8 mouse cellular contexts compared by ENCODE assay signal in the genomic region with DNA sequence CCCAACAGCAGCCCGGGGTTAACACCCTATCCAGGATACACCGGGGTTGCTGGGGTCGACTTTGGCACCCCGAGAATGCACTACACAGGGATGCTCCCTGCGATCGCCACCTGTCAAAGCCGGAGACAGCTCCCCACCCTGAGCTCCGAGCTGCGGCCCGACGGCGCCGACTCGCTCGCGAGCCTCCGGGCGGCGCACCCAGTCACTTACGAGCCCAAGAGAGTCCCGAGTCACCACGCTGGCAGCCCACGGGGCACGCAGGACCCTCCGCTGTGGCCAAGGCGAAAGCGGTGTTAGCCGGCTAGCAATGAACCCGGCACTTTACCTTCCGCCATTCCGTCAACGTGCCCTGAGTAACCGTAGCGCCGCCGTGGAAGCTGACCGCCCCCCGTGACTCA. TPM values are rescaled to one million over a fixed set of nuclear protein-coding genes. Genes with fewer than 3 reads are reported as not detected.
A peak's percentile ranks its signal among the peaks of the same experiment; 100 is the strongest.
DNase-seq lines count a peak whose midpoint lies in the region; ATAC-seq and TF ChIP-seq lines count a peak whose summit lies in the region.

No protein-coding gene starts in this region.

- no peak for TF ChIP-seq CTCF in spleen, adult 2 months (IDR thresholded peaks at IDR 0.05; ENCODE audit: extremely low read depth, insufficient read depth, insufficient read length, insufficient replicate concordance)

- under 1% methylated on average over 38 of the region's 38 CpGs for WGBS in spleen, adult 2 months
- under 1% methylated on average over 38 of the region's 38 CpGs for WGBS in midbrain, embryonic 13.5 days

- peak overlapping the region; percentile 86 for H3K4me3 ChIP-seq in spleen, adult 2 months (ENCODE audit: extremely low read depth, insufficient read depth, insufficient read length)
- peak overlapping the region; percentile 99 for H3K4me3 ChIP-seq in midbrain, embryonic 13.5 days (replicated peaks)

- peak overlapping the region; percentile 95 for H3K9ac ChIP-seq in midbrain, embryonic 13.5 days (replicated peaks)

- peak; percentile 33 for DNase-seq in embryo, embryonic 10.5 days (ENCODE audit: low spot score)
- DNase-seq in embryo, embryonic 9.5 days (ENCODE audit: extremely low spot score): no peak
- DNase-seq in spleen, adult 2 months (ENCODE audit: low read depth in 1 of 2, low spot score in 2 of 2): no peak
- DNase-seq in spleen, postnatal 36 days (ENCODE audit: low spot score in 2 of 2): no peak
- no peak for DNase-seq in B cell, adult 2 months
- no peak for DNase-seq in thymus, postnatal 25 days

- peaks cover 7% of the 10 kb centered on the region for H3K4me1 ChIP-seq in spleen, adult 2 months (ENCODE audit: control insufficient read depth, insufficient read depth, insufficient read length)
- peaks cover 41% of the 10 kb centered on the region for H3K4me1 ChIP-seq in midbrain, embryonic 13.5 days (replicated peaks)

- no peaks in the 10 kb centered on the region for H3K9me3 ChIP-seq in midbrain, embryonic 13.5 days

- TF ChIP-seq POLR2A in spleen, adult 2 months (IDR thresholded peaks at IDR 0.05; ENCODE audit: low read depth, low read length): no peak

- H3K36me3 ChIP-seq in spleen, adult 2 months (ENCODE audit: control insufficient read depth, insufficient read depth, low read length): no peaks in the 10 kb centered on the region
- no peaks in the 10 kb centered on the region for H3K36me3 ChIP-seq in midbrain, embryonic 13.5 days

- H3K4me2 ChIP-seq in midbrain, embryonic 13.5 days (replicated peaks): peak overlapping the region; percentile 85

- peak; percentile 22 for ATAC-seq in inflammation-experienced regulatory T-cells, adult 6 months
- peak; percentile 81; the same call in 1 of the 2 replicates for ATAC-seq in midbrain, embryonic 13.5 days

- H3K27ac ChIP-seq in spleen, adult 2 months (ENCODE audit: insufficient read depth, low read length): peak overlapping the region; percentile 49; the same call in 1 of the 2 replicates
- H3K27ac ChIP-seq in midbrain, embryonic 13.5 days: peak overlapping the region; percentile 80

- no peaks in the 10 kb centered on the region for H3K27me3 ChIP-seq in spleen, adult 2 months (ENCODE audit: control insufficient read depth, insufficient read depth, low read length)
- no peaks in the 10 kb centered on the region for H3K27me3 ChIP-seq in midbrain, embryonic 13.5 days

RNA-seq across cellular contexts. Expression of a gene that starts 0.3 kb away (rescaled TPM):
- 7.2 and 9.8 TPM in 2 replicates for polyA plus RNA-seq in spleen, adult 2 months (2012; rRNA removed)
- 10 to 100 TPM; 29.4 to 39.5 (median 34.0) TPM for polyA plus RNA-seq in inflammation-experienced regulatory T-cells, adult 6 months (2017; shearing (Covaris generic))
- 14.1 and 16.4 TPM in 2 replicates for polyA plus RNA-seq in midbrain, embryonic 13.5 days (2015; fragmentation: Nextera tagmentation; extraction: Ambion mirVana)

RNA-seq across cellular contexts. Expression of a gene that starts 0.4 kb away (rescaled TPM):
- 2.2 and 2.3 TPM in 2 replicates for polyA plus RNA-seq in spleen, adult 2 months (2012; rRNA removed)
- polyA plus RNA-seq in inflammation-experienced regulatory T-cells, adult 6 months (2017; shearing (Covaris generic)): 10 to 100 TPM; 27.1 to 66.2 (median 49.5) TPM
- 100 and 102 TPM in 2 replicates for polyA plus RNA-seq in midbrain, embryonic 13.5 days (2015; fragmentation: Nextera tagmentation; extraction: Ambion mirVana)

RNA-seq across cellular contexts. Expression of a gene that starts 39.0 kb away (rescaled TPM):
- 23.9 and 29.4 TPM in 2 replicates for polyA plus RNA-seq in spleen, adult 2 months (2012; rRNA removed)
- 10 to 100 TPM; 39.3 to 44.7 (median 44.3) TPM for polyA plus RNA-seq in inflammation-experienced regulatory T-cells, adult 6 months (2017; shearing (Covaris generic))
- 45.9 and 54.3 TPM in 2 replicates for polyA plus RNA-seq in midbrain, embryonic 13.5 days (2015; fragmentation: Nextera tagmentation; extraction: Ambion mirVana)

RNA-seq across cellular contexts. Expression of a gene that starts 47.4 kb away (rescaled TPM):
- polyA plus RNA-seq in spleen, adult 2 months (2012; rRNA removed): 3.5 and 4.1 TPM in 2 replicates
- 10 to 100 TPM; 21.7 to 26.3 (median 23.0) TPM for polyA plus RNA-seq in inflammation-experienced regulatory T-cells, adult 6 months (2017; shearing (Covaris generic))
- polyA plus RNA-seq in midbrain, embryonic 13.5 days (2015; fragmentation: Nextera tagmentation; extraction: Ambion mirVana): 21.2 and 23.3 TPM in 2 replicates
